Mouse (Mus musculus): ENCODE measurements around the gene Gm38393. TPM values are rescaled to one million over a fixed set of nuclear protein-coding genes. Genes with fewer than 3 reads are reported as not detected.

The Gm38393 gene
- polyA plus RNA-seq, 1 experiment from 2014 or later, result 0.24 TPM

Other genes with a start within 250 kb of the Gm38393 start
- 22.4 TPM in 2 replicates for gene Snurf, start within 50 bp of the Gm38393 start, polyA plus RNA-seq (2015; fragmentation: Nextera tagmentation; extraction: Ambion mirVana)
- 34.4 and 39.2 TPM in 2 replicates for gene Snrpn, start 135.2 kb upstream of the Gm38393 start, polyA plus RNA-seq (2015; fragmentation: Nextera tagmentation; extraction: Ambion mirVana)

Measured in kidney, embryonic 16.5 days (tissue).